Mouse (Mus musculus): ENCODE measurements at regions not wholly inside any gene's neighbourhood (a gene's known extent, or its start where the extent isn't known, plus 50 kb on each side); places are given as distances from the start of the nearest gene placed in this dataset.

- Histone ChIP-seq H3K27ac (replicated peaks) (no peak overlapping the region), H3K9me3 (no peaks in the 10 kb centered on the region), H3K9ac (no peak overlapping the region), H3K4me1 (replicated peaks) (peaks cover 22% of the 10 kb centered on the region), H3K4me2 (no peak overlapping the region), H3K4me3 (no peak overlapping the region), H3K27me3 (peaks cover 12% of the 10 kb centered on the region; the same call in 1 of the 2 replicates), H3K36me3 (no peaks in the 10 kb centered on the region)
- 39% methylated on average over 6 of the region's 6 CpGs for WGBS
- no peak for ATAC-seq (ENCODE audit: low read depth)
These were observed 150.6 kb downstream of the Cct6b start for GRCm38 (mm10) chr11:82613503-82613902.

- Histone ChIP-seq H3K27me3 (peaks cover under 1% of the 10 kb centered on the region; the same call in 1 of the 2 replicates), H3K4me3 (no peak overlapping the region), H3K4me2 (no peak overlapping the region), H3K27ac (replicated peaks) (no peak overlapping the region), H3K36me3 (no peaks in the 10 kb centered on the region), H3K4me1 (replicated peaks) (peaks cover 16% of the 10 kb centered on the region), H3K9ac (no peak overlapping the region), H3K9me3 (no peaks in the 10 kb centered on the region)
- ATAC-seq (ENCODE audit: low read depth) = no peak
These were observed 152.1 kb downstream of the Cct6b start for GRCm38 (mm10) chr11:82612026-82612425.

- Histone ChIP-seq H3K9ac (no peak overlapping the region), H3K4me2 (no peak overlapping the region), H3K27ac (replicated peaks) (peak overlapping the region; percentile 64), H3K4me1 (replicated peaks) (peaks cover 17% of the 10 kb centered on the region), H3K9me3 (no peaks in the 10 kb centered on the region), H3K27me3 (no peaks in the 10 kb centered on the region), H3K4me3 (no peak overlapping the region), H3K36me3 (no peaks in the 10 kb centered on the region)
- ATAC-seq (ENCODE audit: low read depth) = no peak
- WGBS = 40% methylated on average over 1 of the region's 1 CpGs
These were observed 155.2 kb downstream of the Cct6b start for GRCm38 (mm10) chr11:82608963-82609362.

- no peak overlapping the region for H3K4me2 ChIP-seq
- ATAC-seq (ENCODE audit: low read depth) = no peak
- H3K9ac ChIP-seq = no peak overlapping the region
- H3K9me3 ChIP-seq = no peaks in the 10 kb centered on the region
- H3K4me3 ChIP-seq = no peak overlapping the region
- 82% methylated on average over 5 of the region's 5 CpGs for WGBS
- H3K36me3 ChIP-seq = no peaks in the 10 kb centered on the region
- H3K4me1 ChIP-seq (replicated peaks) = peaks cover 27% of the 10 kb centered on the region
- no peak overlapping the region for H3K27ac ChIP-seq (replicated peaks)
- H3K27me3 ChIP-seq = no peaks in the 10 kb centered on the region; the same call in 1 of the 2 replicates
These were observed 156.5 kb downstream of the Cct6b start for GRCm38 (mm10) chr11:82607661-82608060.

GRCm38 (mm10) chr11:82604251-82604835 lies 159.8 kb downstream of the Cct6b start:
- H3K9me3 ChIP-seq = no peaks in the 10 kb centered on the region
- H3K9ac ChIP-seq = no peak overlapping the region
- no peak overlapping the region for H3K4me3 ChIP-seq
- peaks cover 38% of the 10 kb centered on the region for H3K4me1 ChIP-seq (replicated peaks)
- peaks cover 18% of the 10 kb centered on the region for H3K27me3 ChIP-seq
- H3K4me2 ChIP-seq = no peak overlapping the region
- no peak overlapping the region for H3K27ac ChIP-seq (replicated peaks)
- 68% methylated on average over 7 of the region's 7 CpGs for WGBS
- no peak for ATAC-seq (ENCODE audit: low read depth)
- H3K36me3 ChIP-seq = no peaks in the 10 kb centered on the region

- no peaks in the 10 kb centered on the region for H3K36me3 ChIP-seq
- no peak overlapping the region for H3K4me2 ChIP-seq
- 0 out of 2 replicates have a peak overlapping the region, but pooled peaks have one; percentile 28 for H3K27ac ChIP-seq (replicated peaks)
- 43% methylated on average over 11 of the region's 11 CpGs for WGBS
- ATAC-seq (ENCODE audit: low read depth) = 0 out of 2 replicates have a peak, but pooled peaks have one; percentile 20
- no peak overlapping the region for H3K4me3 ChIP-seq
- peak overlapping the region; percentile 23; the same call in 1 of the 2 replicates for H3K9ac ChIP-seq
- H3K27me3 ChIP-seq = peaks cover 25% of the 10 kb centered on the region
- H3K4me1 ChIP-seq (replicated peaks) = peaks cover 45% of the 10 kb centered on the region
- no peaks in the 10 kb centered on the region for H3K9me3 ChIP-seq
These were observed 161.3 kb downstream of the Cct6b start for GRCm38 (mm10) chr11:82602818-82603217.

GRCm38 (mm10) chr11:82602250-82602649 lies 161.9 kb downstream of the Cct6b start:
- Histone ChIP-seq H3K4me3 (no peak overlapping the region), H3K4me1 (replicated peaks) (peaks cover 50% of the 10 kb centered on the region), H3K27me3 (peaks cover 25% of the 10 kb centered on the region), H3K4me2 (no peak overlapping the region), H3K9me3 (no peaks in the 10 kb centered on the region), H3K27ac (replicated peaks) (0 out of 2 replicates have a peak overlapping the region, but pooled peaks have one; percentile 28), H3K9ac (no peak overlapping the region), H3K36me3 (no peaks in the 10 kb centered on the region)
- ATAC-seq (ENCODE audit: low read depth) = no peak
- WGBS = 53% methylated on average over 2 of the region's 2 CpGs

GRCm38 (mm10) chr11:82600151-82600550 lies 164.0 kb downstream of the Cct6b start:
- 63% methylated on average over 9 of the region's 9 CpGs for WGBS
- Histone ChIP-seq H3K4me3 (no peak overlapping the region), H3K9ac (no peak overlapping the region), H3K27me3 (peaks cover 25% of the 10 kb centered on the region), H3K9me3 (no peaks in the 10 kb centered on the region), H3K27ac (replicated peaks) (no peak overlapping the region), H3K36me3 (no peaks in the 10 kb centered on the region), H3K4me2 (no peak overlapping the region), H3K4me1 (replicated peaks) (peaks cover 50% of the 10 kb centered on the region)
- no peak for ATAC-seq (ENCODE audit: low read depth)

- Histone ChIP-seq H3K9ac (no peak overlapping the region), H3K4me1 (replicated peaks) (peaks cover 34% of the 10 kb centered on the region), H3K27ac (replicated peaks) (peak overlapping the region; percentile 28; the same call in 1 of the 2 replicates), H3K9me3 (no peaks in the 10 kb centered on the region), H3K36me3 (no peaks in the 10 kb centered on the region), H3K4me3 (no peak overlapping the region), H3K27me3 (peaks cover 25% of the 10 kb centered on the region), H3K4me2 (no peak overlapping the region)
- 24% methylated on average over 6 of the region's 6 CpGs for WGBS
- no peak for ATAC-seq (ENCODE audit: low read depth)
These were observed 166.4 kb downstream of the Cct6b start for GRCm38 (mm10) chr11:82597757-82598156.

- ATAC-seq (ENCODE audit: low read depth) = no peak
- H3K27ac ChIP-seq (replicated peaks) = no peak overlapping the region
- WGBS = 77% methylated on average over 3 of the region's 3 CpGs
- H3K36me3 ChIP-seq = no peaks in the 10 kb centered on the region
- H3K27me3 ChIP-seq = peaks cover 21% of the 10 kb centered on the region
- H3K4me1 ChIP-seq (replicated peaks) = peaks cover 24% of the 10 kb centered on the region
- H3K4me2 ChIP-seq = no peak overlapping the region
- no peaks in the 10 kb centered on the region for H3K9me3 ChIP-seq
- no peak overlapping the region for H3K9ac ChIP-seq
- no peak overlapping the region for H3K4me3 ChIP-seq
These were observed 167.3 kb downstream of the Cct6b start for GRCm38 (mm10) chr11:82596801-82597200.

- H3K9ac ChIP-seq = no peak overlapping the region
- H3K4me2 ChIP-seq = no peak overlapping the region
- no peak overlapping the region for H3K27ac ChIP-seq (replicated peaks)
- 0 out of 2 replicates have a peak, but pooled peaks cover 5% of the 10 kb centered on the region for H3K27me3 ChIP-seq
- no peaks in the 10 kb centered on the region for H3K4me1 ChIP-seq (replicated peaks)
- H3K9me3 ChIP-seq = no peaks in the 10 kb centered on the region
- no peaks in the 10 kb centered on the region for H3K36me3 ChIP-seq
- 70% methylated on average over 2 of the region's 2 CpGs for whole genome bisulfite sequencing
- ATAC-seq (ENCODE audit: low read depth) = no peak
- no peak overlapping the region for H3K4me3 ChIP-seq
These were observed 174.4 kb downstream of the Cct6b start for GRCm38 (mm10) chr11:82589761-82590160.

- no peak overlapping the region for H3K27ac ChIP-seq (replicated peaks)
- no peaks in the 10 kb centered on the region for H3K9me3 ChIP-seq
- WGBS = 87% methylated on average over 5 of the region's 5 CpGs
- H3K36me3 ChIP-seq = no peaks in the 10 kb centered on the region
- no peak for ATAC-seq (ENCODE audit: low read depth)
- H3K9ac ChIP-seq = no peak overlapping the region
- no peak overlapping the region for H3K4me2 ChIP-seq
- 0 out of 2 replicates have a peak, but pooled peaks cover 5% of the 10 kb centered on the region for H3K27me3 ChIP-seq
- H3K4me1 ChIP-seq (replicated peaks) = no peaks in the 10 kb centered on the region
- H3K4me3 ChIP-seq = no peak overlapping the region
These were observed 175.4 kb downstream of the Cct6b start for GRCm38 (mm10) chr11:82588744-82589143.
